Mouse (Mus musculus) heart, embryonic 13.5 days (tissue): Measurements from ENCODE around the gene Sphkap. TPM values are rescaled to one million over a fixed set of nuclear protein-coding genes. Genes with fewer than 3 reads are reported as not detected.
A peak's percentile ranks its signal among the peaks of the same experiment; 100 is the strongest.

Experiments used
- ATAC-seq: fragments of 200-750 bp; cut with Nextera tagmentation; 2 replicates; pipeline ENCODE4 v1.8.0; 2017; ENCODE audit warnings: moderate TSS enrichment; ENCODE audit not compliant: insufficient number of reproducible peaks, low FRiP score, low TSS enrichment; ENCODE audit errors: extremely low read depth
- H3K27ac ChIP-seq: fragments of 300-500 bp; sonication (generic); replicated peaks from 2 replicates; pipeline ENCODE4 v1.5.1; 2015; ENCODE audit warnings: moderate library complexity, mild to moderate bottlenecking, inconsistent platforms
- H3K27me3 ChIP-seq: fragments of 300-500 bp; sonication (generic); replicated peaks from 2 replicates; pipeline ENCODE4 v1.6.1; 2015; ENCODE audit warnings: mild to moderate bottlenecking, inconsistent platforms
- H3K36me3 ChIP-seq: fragments of 300-500 bp; sonication (generic); 2 replicates; pipeline ENCODE4 v1.6.1; 2015; ENCODE audit warnings: mild to moderate bottlenecking, inconsistent platforms
- H3K4me1 ChIP-seq: fragments of 300-500 bp; sonication (generic); 2 replicates; pipeline ENCODE4 v1.6.1; 2015; ENCODE audit warnings: inconsistent platforms
- H3K4me2 ChIP-seq: fragments of 300-500 bp; sonication (generic); 2 replicates; pipeline ENCODE4 v1.6.1; 2015; ENCODE audit warnings: inconsistent platforms, mild to moderate bottlenecking, moderate library complexity
- H3K4me3 ChIP-seq: fragments of 300-500 bp; sonication (generic); 2 replicates; pipeline ENCODE4 v1.5.1; 2015; ENCODE audit warnings: moderate library complexity, mild to moderate bottlenecking, inconsistent platforms
- H3K9ac ChIP-seq: fragments of 300-500 bp; sonication (generic); 2 replicates; pipeline ENCODE4 v1.6.1; 2015; ENCODE audit warnings: inconsistent platforms, mild to moderate bottlenecking, moderate library complexity
- H3K9me3 ChIP-seq: fragments of 300-500 bp; sonication (generic); 2 replicates; pipeline ENCODE4 v1.6.1; 2016; ENCODE audit warnings: inconsistent platforms
- WGBS: fragments of 180-500 bp; shearing (Covaris S2); methylation state at CpG from one replicate; pipeline ENCODE4 v1.1.7; 2015; ENCODE audit warnings: mixed read lengths; 5-methylcytosine and 5-hydroxymethylcytosine counted together
- polyA plus RNA-seq: library from polyadenylated mRNA; unstranded; fragments of >200 nt; fragmentation: Nextera tagmentation; extraction: Ambion mirVana; gene quantifications from 2 replicates; pipeline ENCODE4 v1.2.1, GENCODE M21; 2015

Sphkap gene
- polyA plus RNA-seq, 1 experiment from 2014 or later, result 11.6 TPM

DNA sequence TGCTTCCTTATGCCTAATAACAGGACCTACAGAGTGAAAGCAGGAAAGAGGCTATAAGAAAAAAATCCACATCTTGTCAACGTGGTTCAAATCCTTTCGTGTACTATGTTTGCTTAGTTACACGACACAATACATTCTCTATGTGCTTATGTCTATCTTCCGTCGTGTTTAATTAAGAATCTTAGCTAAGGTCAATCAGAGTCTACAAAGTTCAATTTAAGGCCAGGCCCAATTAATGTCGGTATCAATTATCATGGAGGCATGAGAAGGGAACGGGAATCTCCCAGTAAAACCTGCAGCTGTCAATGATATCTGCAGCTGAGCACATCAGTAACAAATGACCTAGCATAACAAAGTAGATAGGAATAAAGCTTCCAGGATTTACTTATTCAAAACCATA, 122.1 kb downstream of the Sphkap start:
- Histone ChIP-seq H3K27me3 (no peaks in the 10 kb centered on the region), H3K4me1 (no peaks in the 10 kb centered on the region), H3K27ac (no peak overlapping the region), H3K9ac (no peak overlapping the region), H3K36me3 (peaks cover 22% of the 10 kb centered on the region), H3K4me2 (no peak overlapping the region), H3K4me3 (no peak overlapping the region), H3K9me3 (no peaks in the 10 kb centered on the region)
- WGBS, result 76% methylated on average over 7 of the region's 7 CpGs
- ATAC-seq, result no peak

DNA sequence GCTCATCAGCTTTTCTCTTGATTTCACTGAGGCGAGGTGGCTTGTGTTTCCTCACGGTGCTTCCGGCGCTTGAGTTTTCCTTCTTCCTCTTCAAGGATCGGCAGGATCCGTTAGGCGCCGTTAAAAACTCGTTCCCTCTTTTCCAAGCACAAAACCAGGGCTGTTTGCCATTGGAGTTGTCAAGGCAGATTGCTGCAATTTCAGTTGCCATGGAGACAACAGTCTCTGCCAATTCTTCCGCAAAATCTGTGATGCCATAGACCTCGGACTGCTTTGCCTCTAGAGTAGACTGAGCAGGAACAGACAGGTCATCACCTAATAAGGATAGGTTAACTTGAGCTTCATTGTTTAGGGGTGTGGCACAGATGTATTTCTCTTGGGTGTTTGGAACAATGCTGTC, 131.0 kb downstream of the Sphkap start:
- Histone ChIP-seq H3K27ac (no peak overlapping the region), H3K4me1 (no peaks in the 10 kb centered on the region), H3K9ac (no peak overlapping the region), H3K9me3 (no peaks in the 10 kb centered on the region), H3K4me3 (no peak overlapping the region), H3K4me2 (no peak overlapping the region), H3K36me3 (peaks cover 54% of the 10 kb centered on the region), H3K27me3 (no peaks in the 10 kb centered on the region)
- WGBS, result 86% methylated on average over 11 of the region's 11 CpGs
- ATAC-seq, result no peak

DNA sequence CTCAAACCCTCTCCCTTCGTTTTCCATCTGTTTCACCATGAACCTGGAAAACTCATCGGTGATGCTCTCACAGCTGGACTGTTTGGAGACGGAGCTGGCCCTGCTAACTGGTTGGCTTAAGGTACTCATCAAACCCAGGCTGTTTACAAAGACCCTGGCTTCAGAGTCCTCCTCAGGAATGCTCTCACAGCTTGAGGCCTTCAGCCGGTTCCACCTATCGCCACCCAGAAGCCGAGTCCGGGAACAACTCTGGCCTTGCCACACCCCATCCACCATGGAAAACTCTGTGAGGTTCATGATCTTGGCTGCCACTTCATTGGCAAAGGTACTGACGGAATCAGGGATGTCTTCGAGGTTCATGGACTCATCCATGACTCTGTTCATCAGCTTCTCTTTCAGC, 131.4 kb downstream of the Sphkap start:
- Histone ChIP-seq H3K4me3 (no peak overlapping the region), H3K9me3 (no peaks in the 10 kb centered on the region), H3K4me2 (no peak overlapping the region), H3K27me3 (no peaks in the 10 kb centered on the region), H3K27ac (no peak overlapping the region), H3K4me1 (no peaks in the 10 kb centered on the region), H3K36me3 (peaks cover 52% of the 10 kb centered on the region), H3K9ac (no peak overlapping the region)
- no peak for ATAC-seq
- 75% methylated on average over 9 of the region's 9 CpGs for WGBS

DNA sequence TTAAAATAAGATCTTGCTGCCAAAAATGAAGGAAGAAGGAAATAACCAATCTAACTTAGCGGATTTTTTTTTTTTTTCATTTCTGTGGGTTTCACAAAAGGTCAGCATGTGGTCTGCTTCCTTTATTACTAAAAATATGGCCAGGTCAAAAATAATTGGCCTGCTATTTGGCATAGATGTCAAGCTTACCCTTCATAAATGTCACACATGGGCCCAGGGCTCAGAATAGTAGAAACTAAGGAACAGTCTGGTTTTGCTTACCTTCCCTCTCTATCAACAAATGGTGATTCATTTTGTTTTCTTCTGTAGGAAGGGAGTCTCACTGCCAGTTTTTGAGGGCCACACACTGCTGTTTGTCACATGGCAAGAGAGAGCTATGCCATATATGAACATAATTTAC, 156.3 kb downstream of the Sphkap start:
- H3K36me3 ChIP-seq, result peaks cover 9% of the 10 kb centered on the region

DNA sequence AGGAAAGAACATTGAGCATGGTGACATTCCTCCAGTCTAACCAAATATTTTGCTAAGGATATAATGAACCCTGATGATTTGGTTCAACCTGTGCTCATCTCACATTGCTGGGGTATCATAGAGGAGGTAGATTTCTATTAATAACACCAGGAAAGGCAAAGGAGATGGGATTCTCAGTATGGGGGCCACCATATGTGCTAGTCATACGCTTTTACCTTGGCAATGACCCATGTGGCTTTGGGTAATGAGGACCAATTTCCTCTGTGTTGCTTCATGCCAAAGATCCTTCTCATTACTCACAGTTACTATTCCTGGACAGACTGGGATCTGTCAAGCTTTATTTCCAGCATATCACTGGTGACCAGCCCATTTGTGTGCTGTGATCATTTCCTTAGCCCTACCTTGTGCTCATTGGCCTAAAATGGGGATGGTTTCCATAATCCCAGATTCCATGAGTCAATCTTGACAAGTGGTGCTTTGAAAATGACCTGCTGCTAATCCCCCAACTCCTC, 159.7 kb downstream of the Sphkap start:
- no peak overlapping the region for H3K4me2 ChIP-seq
- H3K4me1 ChIP-seq, result no peaks in the 10 kb centered on the region
- WGBS, result 85% methylated on average over 1 of the region's 1 CpGs
- ATAC-seq, result no peak
- H3K9me3 ChIP-seq, result no peaks in the 10 kb centered on the region
- no peaks in the 10 kb centered on the region for H3K27me3 ChIP-seq
- H3K36me3 ChIP-seq, result no peaks in the 10 kb centered on the region
- H3K4me3 ChIP-seq, result no peak overlapping the region
- no peak overlapping the region for H3K27ac ChIP-seq
- no peak overlapping the region for H3K9ac ChIP-seq

More for the DNA sequence above, 156.3 kb downstream of the Sphkap start:
- no peaks in the 10 kb centered on the region for H3K4me1 ChIP-seq
- H3K9ac ChIP-seq, result no peak overlapping the region
- H3K9me3 ChIP-seq, result no peaks in the 10 kb centered on the region
- H3K4me3 ChIP-seq, result no peak overlapping the region
- WGBS, result 74% methylated on average over 1 of the region's 1 CpGs
- H3K27ac ChIP-seq, result no peak overlapping the region
- H3K27me3 ChIP-seq, result no peaks in the 10 kb centered on the region
- no peak for ATAC-seq
- H3K4me2 ChIP-seq, result no peak overlapping the region

DNA sequence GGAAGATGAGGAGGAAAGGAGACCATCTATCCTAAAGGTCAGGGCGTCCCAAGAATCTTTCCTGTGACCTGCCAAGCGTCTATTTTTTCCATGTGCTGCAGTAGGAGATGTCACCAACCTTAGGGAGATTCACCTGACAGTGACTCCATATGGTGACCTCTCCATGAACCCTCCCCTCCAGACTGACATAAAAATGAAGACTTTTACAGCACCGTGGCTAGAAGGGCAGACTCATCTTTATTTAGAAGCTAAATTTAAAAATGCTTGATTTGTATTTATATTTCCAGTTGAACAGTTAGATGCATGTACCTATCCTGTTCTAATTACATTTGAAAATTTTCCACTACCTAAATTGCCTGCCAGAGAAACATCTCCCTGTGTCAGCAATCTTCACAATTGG, 180.1 kb downstream of the Sphkap start:
- Histone ChIP-seq H3K27me3 (no peaks in the 10 kb centered on the region), H3K4me2 (no peak overlapping the region), H3K36me3 (no peaks in the 10 kb centered on the region), H3K9ac (no peak overlapping the region), H3K27ac (0 out of 2 replicates have a peak overlapping the region, but pooled peaks have one; percentile 39), H3K4me3 (no peak overlapping the region), H3K9me3 (no peaks in the 10 kb centered on the region), H3K4me1 (peaks cover 7% of the 10 kb centered on the region)
- ATAC-seq, result no peak
- 70% methylated on average over 3 of the region's 3 CpGs for WGBS

DNA sequence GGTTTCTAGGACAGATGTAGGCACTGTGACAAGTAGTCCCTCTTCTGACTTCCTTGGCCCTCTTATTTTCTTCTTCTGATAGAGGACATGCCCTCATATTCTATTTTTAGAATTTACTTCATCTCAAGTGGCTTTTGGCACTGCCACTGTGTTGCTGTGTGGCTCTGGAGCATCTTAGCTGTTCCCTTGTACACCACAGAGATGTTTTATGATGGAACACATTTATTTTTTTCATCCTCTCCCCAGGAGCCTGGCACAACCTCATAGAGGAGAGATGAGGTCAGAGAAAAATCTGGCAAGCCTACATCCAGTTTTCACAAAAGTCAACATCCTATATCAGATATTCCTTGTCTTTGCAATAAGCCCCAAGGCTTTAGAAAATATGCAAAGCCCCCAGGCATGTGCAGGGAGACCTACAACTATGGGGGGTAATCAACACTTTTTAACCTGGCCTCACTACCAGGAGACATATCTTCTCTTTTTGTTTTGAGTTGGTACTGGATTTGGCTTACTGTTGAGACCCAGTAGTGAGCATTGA, 183.5 kb downstream of the Sphkap start:
- H3K27ac ChIP-seq, result no peak overlapping the region
- H3K36me3 ChIP-seq, result no peaks in the 10 kb centered on the region
- no peak overlapping the region for H3K4me3 ChIP-seq
- no peak overlapping the region for H3K4me2 ChIP-seq
- no peaks in the 10 kb centered on the region for H3K9me3 ChIP-seq
- H3K9ac ChIP-seq, result no peak overlapping the region
- H3K27me3 ChIP-seq, result no peaks in the 10 kb centered on the region
- no peak for ATAC-seq
- peaks cover 7% of the 10 kb centered on the region for H3K4me1 ChIP-seq

DNA sequence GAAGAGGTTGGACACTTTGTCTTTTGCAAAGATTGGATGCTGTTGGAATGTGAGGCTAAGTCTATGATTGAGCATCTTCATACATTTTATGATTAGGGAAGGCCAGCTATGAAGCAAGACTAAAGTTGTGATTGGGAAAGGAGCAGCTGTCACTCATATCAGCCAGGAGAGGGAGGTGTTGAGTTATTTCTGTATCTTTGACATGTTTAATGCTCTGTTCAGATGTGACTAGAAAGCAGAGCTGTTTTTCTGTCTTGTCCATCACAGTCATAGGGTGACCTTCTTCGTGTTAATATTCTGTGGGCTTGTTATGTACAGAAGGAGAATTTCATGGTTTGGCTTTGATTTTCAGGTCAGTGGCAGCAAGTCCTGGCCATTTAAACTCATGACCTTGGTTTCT, 184.9 kb downstream of the Sphkap start:
- no peak for ATAC-seq
- Histone ChIP-seq H3K4me1 (peaks cover 7% of the 10 kb centered on the region), H3K4me3 (no peak overlapping the region)

DNA sequence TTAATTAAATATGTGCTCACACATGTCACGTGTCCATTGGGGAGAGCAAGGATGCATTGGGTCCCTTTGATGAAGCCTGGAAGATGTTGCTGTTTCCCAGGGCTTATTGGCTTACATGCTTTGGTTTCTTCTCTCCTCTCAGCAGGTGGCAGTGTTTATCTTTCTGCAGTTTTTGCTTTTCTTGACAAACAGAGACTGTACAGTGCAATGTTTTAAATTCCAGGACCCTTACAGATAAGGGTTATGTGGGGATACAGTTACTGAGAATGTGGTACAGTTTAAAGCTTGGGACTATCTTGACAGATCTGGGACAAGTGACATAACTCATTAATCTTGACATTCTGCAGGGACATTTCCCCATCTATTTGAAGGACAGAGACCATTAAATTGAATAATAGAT, 189.7 kb downstream of the Sphkap start:
- Histone ChIP-seq H3K36me3 (no peaks in the 10 kb centered on the region), H3K4me3 (no peak overlapping the region)
- 28% methylated on average over 1 of the region's 1 CpGs for WGBS

More for the DNA sequence above, 184.9 kb downstream of the Sphkap start:
- no peak overlapping the region for H3K4me2 ChIP-seq
- WGBS, result 67% methylated on average over 1 of the region's 1 CpGs
- H3K27ac ChIP-seq, result no peak overlapping the region
- H3K36me3 ChIP-seq, result no peaks in the 10 kb centered on the region
- H3K9ac ChIP-seq, result no peak overlapping the region
- H3K9me3 ChIP-seq, result no peaks in the 10 kb centered on the region
- no peaks in the 10 kb centered on the region for H3K27me3 ChIP-seq

DNA sequence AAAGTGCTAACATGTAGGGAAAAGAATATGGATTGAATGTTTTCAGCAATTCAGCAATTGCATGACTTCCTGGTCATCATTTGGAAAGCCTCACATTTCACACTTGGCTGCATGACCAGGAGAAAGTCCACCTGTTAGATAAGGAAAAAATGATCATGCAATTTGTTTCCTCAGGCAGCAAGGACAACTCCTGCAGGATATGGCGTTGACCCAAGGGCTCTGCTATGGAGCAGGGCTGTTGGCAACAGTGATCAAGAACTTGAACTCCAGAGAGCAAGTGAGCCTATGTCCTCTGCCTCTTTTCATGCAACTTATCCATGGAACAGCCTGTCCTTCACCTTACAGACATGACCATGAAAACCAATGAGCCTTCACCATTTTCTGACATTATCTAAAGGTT, 198.0 kb downstream of the Sphkap start:
- WGBS, result 76% methylated on average over 1 of the region's 1 CpGs
- no peak for ATAC-seq
- no peak overlapping the region for H3K27ac ChIP-seq

More for the DNA sequence above, 189.7 kb downstream of the Sphkap start:
- no peaks in the 10 kb centered on the region for H3K27me3 ChIP-seq
- no peaks in the 10 kb centered on the region for H3K9me3 ChIP-seq
- no peak overlapping the region for H3K9ac ChIP-seq
- no peak overlapping the region for H3K27ac ChIP-seq
- no peaks in the 10 kb centered on the region for H3K4me1 ChIP-seq
- H3K4me2 ChIP-seq, result no peak overlapping the region
- ATAC-seq, result no peak

More for the DNA sequence above, 198.0 kb downstream of the Sphkap start:
- Histone ChIP-seq H3K9me3 (no peaks in the 10 kb centered on the region), H3K4me2 (no peak overlapping the region), H3K27me3 (no peaks in the 10 kb centered on the region), H3K4me1 (0 out of 2 replicates have a peak, but pooled peaks cover 6% of the 10 kb centered on the region), H3K9ac (no peak overlapping the region), H3K36me3 (no peaks in the 10 kb centered on the region), H3K4me3 (no peak overlapping the region)
